Mouse (Mus musculus): ENCODE results near the gene Scd3. TPM values are rescaled to one million over a fixed set of nuclear protein-coding genes. Genes with fewer than 3 reads are reported as not detected.

Gene Scd3
- not detected for total RNA-seq (2021)
- long read RNA-seq, experiment 1 = 0 reads
- long read RNA-seq, experiment 2 = 0 reads

DNA sequence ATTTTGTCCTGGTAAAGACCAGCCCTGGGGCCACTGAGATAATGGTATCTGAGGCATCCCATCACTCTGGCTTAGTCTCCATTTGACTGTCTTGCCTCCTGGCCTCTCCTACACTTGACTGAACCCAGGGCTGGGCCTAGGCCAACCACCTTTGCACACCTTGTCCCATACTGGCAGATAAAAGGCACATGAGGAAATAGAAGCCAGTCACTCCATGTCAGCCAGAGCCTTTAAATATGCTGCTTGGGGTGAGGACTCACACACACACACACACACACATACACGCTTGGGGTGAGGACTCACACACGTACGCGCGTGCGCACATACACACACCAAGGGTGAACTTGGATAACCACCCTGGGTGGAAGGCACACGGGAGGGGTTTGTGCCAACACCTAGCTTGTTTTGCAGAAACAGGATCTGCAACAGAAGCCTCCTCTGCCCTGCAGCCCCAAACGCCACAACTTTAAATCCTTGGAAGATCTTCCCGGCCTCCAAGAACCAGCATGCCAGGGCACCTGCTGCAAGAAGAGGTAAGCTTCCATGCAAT lies at the start of gene Scd3:
Gene Scd3 (plus strand): TSS at position 255 of the 550 bp plus-strand sequence.
- no peak for DNase-seq (ENCODE audit: low spot score)

DNA sequence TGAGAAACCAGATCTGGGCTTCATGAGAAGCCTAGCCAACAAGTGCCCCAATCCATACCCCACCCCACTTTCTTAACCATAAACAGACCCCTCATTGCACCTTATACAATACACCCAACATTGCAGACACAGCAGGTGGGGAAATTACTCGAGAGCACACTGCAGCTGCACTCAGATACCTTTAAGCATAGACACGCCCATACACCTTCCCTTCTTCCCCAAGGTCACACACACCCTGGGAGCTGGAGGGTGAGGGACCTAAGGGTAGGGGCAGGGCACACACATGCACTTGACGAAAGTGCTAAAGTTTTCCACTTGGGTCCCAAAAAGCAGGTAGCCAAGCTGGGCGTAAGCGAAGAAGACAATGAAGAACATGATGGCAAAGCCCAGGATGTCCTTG lies 49.3 kb upstream of the Scd3 start:
- DNase-seq (ENCODE audit: low spot score) = no peak

DNA sequence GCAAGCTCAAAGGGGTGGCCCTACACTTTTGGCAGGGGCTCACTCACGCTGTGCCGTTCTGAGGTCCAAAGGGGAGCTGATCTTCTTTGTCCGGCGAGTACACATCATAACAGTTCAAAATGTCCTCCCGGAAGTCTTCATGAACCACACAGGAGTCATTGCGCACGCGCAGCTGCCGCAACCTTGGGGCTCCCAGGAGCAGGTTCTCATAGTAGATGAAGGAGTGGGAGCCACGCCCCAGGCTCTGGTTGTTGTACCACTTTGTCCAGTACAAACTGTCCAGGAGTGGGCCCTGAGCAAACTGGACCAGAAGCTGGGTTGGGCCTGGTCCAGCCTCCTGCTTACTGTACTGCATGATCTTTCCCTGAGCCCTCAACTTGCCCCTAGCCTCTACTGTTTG lies 46.1 kb upstream of the Scd3 start:
- no peak for DNase-seq (ENCODE audit: low spot score)

DNA sequence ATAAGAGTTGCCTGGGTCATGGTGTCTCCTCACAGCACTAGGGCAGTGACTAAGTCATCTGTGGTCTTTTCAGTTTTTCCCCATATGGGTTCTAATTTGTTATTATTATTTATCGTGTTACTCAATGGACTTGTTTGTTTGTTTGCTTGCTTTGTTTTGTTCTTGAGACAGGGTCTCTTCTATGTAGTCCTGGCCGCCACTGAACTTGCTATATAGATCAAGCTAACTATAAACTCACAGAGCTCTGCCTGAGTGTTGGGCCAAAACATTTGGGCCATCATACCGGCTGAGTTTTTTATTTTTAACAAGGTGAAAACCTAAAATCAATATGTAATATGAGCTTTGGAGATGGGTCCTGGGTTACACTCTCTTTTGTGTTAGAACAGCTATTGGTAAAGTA lies 43.7 kb upstream of the Scd3 start:
- no peak for DNase-seq (ENCODE audit: low spot score)

DNA sequence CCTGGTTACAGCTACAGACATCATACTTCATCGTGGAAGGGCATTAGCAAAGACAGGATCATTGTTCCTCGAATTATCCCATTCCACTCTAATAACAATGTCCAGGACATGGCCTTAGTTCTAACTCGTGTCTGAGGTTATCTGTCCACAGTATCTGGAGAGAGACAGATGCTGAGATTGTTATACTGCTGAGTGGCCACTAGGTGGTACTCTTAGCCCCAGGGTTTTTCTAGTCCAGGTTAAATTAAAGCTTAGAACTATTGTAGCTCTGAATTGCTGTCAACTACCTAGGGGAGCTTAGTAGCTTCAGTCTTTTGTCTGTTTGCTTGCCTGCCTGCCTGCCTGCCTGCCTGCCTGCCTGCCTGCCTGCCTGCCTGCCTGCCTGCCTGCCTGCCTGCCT lies 41.6 kb upstream of the Scd3 start:
- no peak for DNase-seq (ENCODE audit: low spot score)

DNA sequence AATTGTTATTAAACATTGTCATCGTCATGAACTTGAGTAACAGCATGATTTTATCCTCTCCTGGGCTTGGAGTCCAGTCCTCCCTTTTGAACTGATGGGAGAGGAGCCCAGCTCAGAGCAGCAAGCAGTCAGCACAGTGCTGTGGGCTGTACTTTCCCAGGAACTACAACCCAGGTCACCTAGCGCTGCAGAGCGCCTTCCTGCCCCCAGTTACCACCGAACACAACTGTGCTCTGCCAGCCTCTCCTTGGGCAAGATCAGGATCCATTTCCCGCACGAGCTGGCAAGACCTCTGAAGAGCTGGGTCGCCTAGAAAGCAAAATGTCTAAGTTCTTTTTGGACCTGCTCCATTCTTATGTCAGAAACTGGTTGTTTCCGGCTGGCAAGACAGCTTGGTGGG lies 28.2 kb upstream of the Scd3 start:
- DNase-seq (ENCODE audit: low spot score) = no peak

DNA sequence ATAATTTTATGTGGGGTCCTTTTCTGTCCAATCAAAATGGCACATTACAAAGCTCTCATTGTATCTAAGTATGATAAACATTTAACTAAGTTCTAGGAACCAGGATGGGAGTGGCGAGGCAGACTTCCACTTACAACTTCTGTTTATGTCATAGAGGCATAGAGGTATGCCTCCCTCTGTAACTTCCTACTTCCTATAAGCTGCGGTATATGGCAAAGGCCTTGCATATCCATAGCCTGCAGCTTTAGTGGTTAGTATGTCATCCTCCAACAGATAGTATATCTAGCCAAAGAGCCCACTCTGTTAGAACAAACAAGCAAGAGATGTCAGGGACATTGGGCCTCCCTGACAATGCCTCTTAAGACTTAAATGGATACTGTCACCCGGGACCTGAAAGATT lies 26.3 kb upstream of the Scd3 start:
- no peak for DNase-seq (ENCODE audit: low spot score)

DNA sequence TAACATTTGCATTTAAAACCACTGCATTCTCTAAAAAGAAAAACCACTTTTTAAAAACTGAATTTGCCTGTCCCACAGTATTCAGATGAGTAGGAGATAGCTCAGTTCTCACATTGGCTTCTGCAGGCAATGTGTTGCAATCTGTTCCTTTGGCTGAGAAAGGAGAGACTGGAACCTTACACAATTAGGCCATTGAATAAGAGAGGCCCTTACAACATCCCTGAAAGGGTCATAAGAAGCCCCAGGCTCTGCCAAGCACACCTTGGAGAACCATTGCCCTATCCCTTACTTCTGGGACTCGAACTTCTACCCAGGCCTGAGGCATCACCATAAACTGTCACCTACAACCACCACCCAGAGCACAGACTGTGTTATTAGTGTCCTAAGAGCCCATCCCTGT lies 22.6 kb upstream of the Scd3 start:
- DNase-seq (ENCODE audit: low spot score) = no peak

DNA sequence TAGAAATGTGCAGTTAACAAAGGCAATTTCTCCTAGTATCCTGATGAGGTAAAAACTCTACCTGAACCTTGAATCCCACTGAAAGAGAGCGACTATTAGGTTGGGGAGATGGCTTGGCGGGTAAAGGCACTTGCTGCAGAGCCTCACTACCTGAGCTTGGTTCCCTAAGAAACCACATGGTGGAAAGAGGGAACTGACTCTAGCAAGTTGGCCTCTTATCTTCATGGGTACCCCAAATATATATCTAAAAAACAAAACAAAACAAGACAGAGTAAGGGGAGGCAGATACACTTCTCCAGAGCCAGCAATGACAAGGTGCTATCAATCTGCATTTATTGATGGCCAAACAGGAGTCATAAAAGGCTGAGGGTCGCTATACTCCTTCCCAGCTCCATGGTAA lies 19.1 kb upstream of the Scd3 start:
- no peak for DNase-seq (ENCODE audit: low spot score)

DNA sequence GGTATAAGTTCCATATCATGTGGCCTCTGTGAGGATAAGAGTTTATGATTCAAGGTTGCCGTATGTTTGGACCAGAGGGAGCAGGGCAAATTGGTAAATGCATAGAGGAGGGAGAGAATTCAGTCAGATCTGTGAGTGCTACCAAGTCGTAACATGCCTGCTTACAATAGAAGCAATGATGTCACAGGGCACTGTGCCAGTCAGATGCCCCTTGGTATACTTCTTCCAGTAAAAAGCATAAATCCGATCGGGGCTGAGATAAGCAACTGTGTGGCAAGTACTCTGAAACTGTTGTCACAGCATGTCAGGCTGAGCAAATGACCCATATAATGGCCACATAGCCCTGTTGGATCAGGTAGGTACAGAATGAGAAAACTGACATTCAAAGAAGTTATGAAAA lies 14.0 kb upstream of the Scd3 start:
- no peak for DNase-seq (ENCODE audit: low spot score)

DNA sequence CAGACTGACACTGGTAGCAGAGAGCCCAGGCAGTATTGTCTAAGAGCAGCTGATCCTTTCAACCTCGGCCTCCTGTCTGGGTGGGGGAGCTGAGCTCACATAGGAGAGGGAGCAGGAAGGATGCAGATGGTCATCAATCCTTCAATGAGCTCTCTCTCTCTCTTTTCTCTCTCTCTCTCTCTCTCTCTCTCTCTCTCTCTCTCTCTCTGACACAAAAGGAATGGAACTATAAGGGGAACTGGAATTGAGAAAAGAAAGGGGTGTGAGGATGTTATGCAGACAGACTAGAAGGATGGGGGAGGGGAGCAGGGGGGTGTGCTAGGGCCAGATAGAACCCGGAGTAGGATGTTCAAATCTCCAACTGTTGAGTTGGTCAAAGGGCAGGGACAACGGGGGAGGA lies 10.7 kb upstream of the Scd3 start, which contains the start of gene Pkd2l1:
Gene Pkd2l1 (minus strand): TSS at position 101 of the 400 bp plus-strand sequence.
- no peak for DNase-seq (ENCODE audit: low spot score)

DNA sequence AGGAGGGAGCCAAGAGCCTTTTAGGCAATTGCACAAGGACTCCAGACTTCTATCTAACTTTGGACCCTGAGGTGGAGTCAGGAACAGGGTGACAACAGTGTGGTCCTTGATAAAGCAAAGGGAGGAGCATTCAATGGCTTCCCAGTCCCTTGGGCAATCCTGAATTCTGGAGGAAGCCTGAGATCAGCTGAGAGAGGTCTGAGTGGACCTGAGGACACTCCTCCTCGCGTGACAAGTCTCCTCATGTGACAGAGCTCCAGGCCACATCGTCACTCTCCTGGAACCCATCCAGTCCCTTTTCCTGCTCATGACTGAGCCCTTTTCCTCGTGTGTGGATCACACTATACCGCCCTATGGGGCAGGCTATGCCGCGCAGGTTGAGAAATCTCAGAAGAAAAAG lies 9.2 kb upstream of the Scd3 start:
- no peak for DNase-seq (ENCODE audit: low spot score)

DNA sequence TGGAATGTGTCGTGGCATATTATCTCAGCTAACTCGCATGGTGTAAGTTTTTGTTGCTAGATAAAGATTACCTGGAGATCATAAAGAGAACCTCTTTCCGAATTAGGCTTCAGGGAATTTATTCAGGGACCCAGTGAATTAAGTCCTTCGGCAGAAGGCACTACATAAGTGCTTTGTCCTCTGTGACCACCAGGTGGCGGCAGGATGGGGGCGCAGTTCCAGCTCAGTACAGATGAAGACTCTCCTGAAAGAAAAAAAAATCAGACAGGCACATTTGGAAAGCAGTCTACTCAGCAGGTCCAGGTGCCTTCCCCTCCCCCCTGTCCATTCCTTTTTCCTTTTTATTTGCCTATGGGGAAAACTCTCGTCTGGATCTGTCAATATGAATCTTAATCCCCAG lies 7.9 kb upstream of the Scd3 start:
- peak; percentile 46 for DNase-seq (ENCODE audit: low spot score)

DNA sequence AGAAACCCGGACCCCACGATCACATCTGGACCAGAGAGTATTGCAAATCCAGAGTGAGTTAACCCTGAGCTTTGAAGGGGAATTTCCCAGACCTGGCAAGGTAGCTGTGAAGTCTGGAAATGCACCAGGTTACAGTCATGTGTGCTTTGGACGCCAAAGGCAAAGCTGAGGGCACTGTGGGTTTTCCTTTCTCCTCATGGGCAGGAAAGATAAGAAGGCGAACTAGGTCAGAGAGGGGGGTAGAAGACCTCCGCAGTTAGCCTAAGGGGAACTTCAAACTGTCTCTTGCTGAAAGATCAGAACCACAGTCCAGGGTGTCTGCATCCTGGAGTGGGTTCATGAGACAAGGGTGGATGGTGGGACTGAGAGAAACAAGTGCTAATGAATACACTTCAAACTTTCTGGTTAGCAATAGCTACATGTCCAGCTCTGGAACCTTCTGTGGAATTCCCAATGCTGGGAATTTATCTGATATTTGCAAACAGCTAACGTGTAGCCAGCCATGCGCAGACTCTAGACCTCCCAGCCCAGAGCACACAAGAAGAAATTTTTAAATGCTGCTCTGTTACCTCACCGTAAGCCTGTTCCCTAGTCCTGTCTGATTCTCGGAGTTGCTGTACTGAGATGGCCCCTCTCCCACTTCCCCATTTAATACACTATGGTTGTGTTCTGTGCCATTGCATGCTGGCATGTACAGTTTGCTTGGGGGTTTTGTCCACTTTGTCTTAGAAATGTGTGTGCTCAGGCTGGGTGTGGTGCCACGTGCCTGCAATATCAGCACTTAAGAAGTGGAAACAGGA lies 5.8 kb upstream of the Scd3 start:
- DNase-seq (ENCODE audit: low spot score) = no peak

DNA sequence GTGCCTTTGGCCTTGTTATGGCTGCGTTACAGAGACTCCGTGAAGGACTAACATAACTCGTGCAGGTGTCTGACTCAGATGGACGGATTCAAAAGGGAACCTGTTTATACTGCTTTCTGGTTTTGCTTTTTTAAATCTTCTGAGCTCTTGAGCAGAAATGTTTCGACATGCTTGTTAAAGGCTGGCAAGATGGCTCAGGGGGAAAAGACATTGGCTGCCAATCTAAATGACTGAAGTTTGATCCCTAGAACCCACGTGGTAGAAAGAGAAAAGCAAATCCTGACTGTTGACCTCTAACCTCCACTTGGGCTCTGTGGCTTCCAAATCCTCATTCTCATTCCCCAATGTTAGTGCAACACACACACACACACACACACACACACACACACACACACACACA lies 4.6 kb upstream of the Scd3 start:
- no peak for DNase-seq (ENCODE audit: low spot score)

DNA sequence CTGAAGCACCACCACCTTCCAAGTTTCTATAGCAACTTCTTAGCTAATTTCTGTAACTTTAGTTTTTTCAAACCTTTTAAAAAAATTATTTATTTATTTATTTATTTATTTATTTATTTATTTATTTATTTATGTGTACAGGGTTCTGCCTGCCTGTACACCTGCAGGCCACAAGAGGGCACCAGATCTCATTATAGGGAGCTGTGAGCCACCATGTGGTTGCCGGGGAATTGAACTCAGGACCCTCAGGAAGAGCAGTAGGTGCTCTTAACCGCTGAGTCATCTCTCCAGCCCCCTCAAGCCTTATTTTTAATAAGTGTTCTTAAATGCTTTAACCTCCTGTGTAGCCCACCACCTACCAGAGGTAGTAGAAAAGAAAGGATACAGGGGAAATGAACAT lies 4.1 kb upstream of the Scd3 start:
- DNase-seq (ENCODE audit: low spot score) = no peak

DNA sequence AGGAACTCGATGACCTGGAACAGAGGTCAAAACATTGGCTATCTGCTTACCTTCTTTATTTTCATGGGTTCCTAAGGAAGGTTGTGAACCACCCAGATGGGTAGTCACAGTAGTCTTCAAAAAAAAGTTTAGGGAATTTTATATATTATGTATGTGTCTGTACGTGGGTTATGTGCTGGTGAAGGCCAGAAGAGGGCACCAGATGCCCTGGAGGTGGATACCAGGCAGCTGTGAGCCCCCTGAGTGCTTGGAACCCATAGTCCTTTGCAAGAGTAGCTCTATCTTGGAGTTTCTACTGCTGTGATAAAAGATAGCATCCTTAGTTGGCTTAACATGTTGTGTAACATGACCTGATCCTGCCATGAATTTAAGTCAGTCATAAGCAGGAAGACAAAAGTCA lies 4.0 kb downstream of the Scd3 start:
- no peak for DNase-seq (ENCODE audit: low spot score)

DNA sequence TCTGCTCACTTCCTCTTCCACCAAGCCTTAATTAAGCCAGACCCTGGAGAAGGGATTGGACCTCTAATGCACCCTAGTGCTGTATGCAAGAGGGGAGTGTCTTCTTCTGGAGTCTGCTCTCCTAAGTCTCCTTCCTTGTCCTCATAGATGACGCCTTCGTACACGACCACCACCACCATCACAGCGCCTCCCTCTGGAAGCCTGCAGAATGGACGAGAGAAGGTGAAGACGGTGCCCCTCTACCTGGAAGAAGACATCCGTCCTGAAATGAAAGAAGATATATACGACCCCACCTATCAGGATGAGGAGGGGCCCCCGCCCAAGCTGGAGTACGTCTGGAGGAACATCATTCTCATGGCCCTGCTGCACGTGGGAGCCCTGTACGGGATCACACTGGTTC lies 12.2 kb downstream of the Scd3 start:
- DNase-seq (ENCODE audit: low spot score) = no peak

DNA sequence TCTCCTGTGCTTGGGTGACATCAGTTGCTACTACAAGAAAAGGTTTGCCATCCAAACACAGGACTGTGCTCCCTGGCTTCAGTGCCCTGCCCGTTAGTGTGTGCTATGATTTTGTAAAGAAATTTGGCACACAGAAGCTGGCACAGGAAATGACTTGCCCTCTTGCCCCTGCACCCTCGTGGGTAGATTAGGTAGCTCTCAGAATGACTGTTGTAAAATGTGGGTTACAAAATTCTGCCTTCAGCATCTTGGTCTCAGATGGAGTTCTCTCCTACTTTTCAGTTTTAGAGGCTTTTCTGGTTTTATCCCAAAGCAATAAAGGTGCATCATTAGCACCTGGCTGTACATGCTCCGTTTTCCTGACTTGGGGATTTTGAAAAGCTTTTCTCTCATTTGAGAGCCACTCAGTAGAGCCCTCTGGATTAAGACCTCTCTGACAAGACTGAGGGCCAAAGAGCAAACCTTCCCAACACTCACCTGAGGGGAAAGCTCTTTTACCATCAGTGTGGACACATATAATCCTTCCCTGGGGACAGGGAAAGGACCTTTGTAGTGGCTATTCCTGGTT lies 15.0 kb downstream of the Scd3 start:
- no peak for DNase-seq (ENCODE audit: low spot score)

DNA sequence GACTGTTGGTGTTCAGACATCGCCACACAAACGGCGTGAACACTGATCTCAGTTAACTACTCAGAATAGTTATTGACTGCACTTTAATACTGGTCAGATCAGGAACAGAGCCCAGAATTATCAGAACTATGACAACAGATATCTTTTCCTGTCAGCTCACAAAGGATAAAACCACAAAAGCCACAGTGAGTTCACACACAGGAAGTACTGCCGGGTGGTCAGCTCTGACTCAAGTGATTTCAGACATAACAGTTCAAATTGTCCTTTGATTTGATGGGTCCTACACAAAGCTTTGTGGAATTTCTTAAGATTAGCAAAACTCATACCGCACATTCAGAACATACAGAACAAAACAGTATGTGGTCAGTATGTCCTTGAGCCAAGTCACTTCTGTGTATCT lies 22.7 kb downstream of the Scd3 start:
- DNase-seq (ENCODE audit: low spot score) = no peak

DNA sequence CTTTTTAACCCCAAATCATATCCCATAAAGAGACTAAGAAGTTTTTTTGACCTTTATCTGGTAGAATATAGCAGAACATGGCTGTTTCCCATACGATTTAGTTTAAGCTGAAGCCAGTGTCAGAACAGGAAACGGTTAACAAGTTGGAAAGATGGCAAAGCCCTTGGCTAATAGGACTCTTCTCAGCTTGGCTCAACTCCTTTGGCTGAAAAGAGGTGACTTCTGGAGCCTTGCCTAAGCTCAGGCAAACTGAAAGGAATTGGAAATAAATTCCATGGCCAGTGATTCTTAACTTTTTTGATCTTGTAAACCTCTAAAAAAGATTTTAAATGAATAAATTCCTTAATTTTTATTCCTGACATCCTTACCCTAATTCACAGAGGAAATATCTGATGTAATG lies 26.7 kb downstream of the Scd3 start:
- DNase-seq (ENCODE audit: low spot score) = no peak

DNA sequence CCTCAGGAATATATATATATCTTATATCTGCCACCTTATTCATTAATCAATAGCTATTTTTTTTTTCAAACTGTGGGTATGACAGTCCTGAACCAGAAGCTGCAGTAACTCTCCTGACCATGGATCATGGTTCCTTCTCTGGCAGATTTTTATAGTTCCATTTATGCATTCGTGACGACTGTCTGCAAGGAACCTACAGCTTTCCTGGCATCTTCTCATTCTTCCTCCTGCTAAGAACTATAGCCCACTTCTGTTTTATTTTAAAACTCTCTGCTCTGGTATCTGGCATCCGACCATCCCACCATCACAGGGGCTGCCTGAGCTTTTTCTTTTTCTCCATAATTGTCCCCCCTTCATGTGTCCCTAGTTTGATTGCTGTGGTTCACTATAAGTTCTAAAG lies 27.1 kb downstream of the Scd3 start:
- DNase-seq (ENCODE audit: low spot score) = no peak

DNA sequence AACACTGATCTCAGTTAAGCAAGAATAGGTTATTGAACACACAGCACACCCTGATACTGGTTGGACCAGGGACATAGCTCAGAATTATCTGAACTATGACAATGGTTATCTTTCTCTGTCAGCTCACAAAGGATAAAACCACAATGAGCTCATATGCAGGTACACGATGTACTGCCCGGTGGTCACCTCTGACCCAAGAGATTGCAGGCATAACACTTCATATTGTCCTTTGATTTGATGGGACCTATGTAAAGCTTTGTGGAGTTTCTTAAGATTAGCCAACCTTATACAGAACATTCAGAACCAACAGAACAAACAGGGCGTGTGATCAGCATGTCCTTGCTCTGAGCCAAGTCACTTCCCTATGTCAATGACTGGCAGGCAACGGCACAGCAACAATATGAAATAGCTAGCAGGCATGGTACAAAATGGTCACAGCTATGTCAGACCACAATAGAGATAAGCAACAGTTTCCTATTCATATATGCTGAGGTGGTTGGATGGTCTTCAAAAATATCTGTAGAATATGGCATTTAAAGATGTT lies 28.6 kb downstream of the Scd3 start:
- DNase-seq (ENCODE audit: low spot score) = no peak

All from gastrocnemius, adult 18-20 months (tissue).